Mouse (Mus musculus): ENCODE measurements around the gene Tcf20.

DNA sequence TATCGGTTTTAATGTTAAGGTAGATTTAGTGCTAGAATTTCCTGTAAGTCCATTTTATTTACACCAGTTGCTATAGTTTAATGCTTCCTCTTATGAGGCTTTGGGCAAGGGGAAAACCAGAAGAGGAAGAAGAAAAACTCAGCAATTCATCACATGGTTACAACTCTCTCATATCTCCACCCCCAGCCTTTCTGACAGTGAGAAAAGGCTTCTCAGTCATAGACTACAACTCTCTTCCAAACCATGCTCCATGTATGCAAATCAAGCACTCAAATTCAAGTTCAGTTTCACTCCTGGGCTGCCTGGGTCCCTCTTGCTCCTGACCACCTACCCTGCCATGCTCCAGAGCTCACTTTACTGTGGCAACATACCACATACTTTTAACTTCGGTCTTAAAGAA lies 99.2 kb downstream of the Tcf20 start:
- TF ChIP-seq CTCF (IDR thresholded peaks at IDR 0.05; ENCODE audit: low read depth, low read length) (no peak), POLR2A (IDR thresholded peaks at IDR 0.05; ENCODE audit: insufficient read depth, low read length) (no peak), EP300 (IDR thresholded peaks at IDR 0.05; ENCODE audit: insufficient read depth, low read depth, low read length) (no peak)

Data from ES-Bruce4 (cell line).